Mouse (Mus musculus) limb, embryonic 10.5 days (tissue): Measurements from ENCODE around the gene Leng9. TPM values are rescaled to one million over a fixed set of nuclear protein-coding genes. Genes with fewer than 3 reads are reported as not detected.

Experiments
- DNase-seq: peaks from one replicate; pipeline ENCODE4 v3.0.0-alpha.2; 2017; ENCODE audit warnings: low spot score
- H3K27ac ChIP-seq: fragments of 300-500 bp; sonication (generic); 2 replicates; pipeline ENCODE4 v1.5.1; 2016; ENCODE audit warnings: mild to moderate bottlenecking
- H3K27me3 ChIP-seq: fragments of 300-500 bp; sonication (generic); 2 replicates; pipeline ENCODE4 v1.6.1; 2016; ENCODE audit warnings: low read depth, mild to moderate bottlenecking; ENCODE audit not compliant: poor library complexity, severe bottlenecking
- H3K36me3 ChIP-seq: fragments of 300-500 bp; sonication (generic); 2 replicates; pipeline ENCODE4 v1.6.1; 2016; ENCODE audit warnings: mild to moderate bottlenecking, moderate library complexity
- H3K4me1 ChIP-seq: fragments of 300-500 bp; sonication (generic); 2 replicates; pipeline ENCODE4 v1.6.1; 2016
- H3K4me3 ChIP-seq: fragments of 300-500 bp; sonication (generic); 2 replicates; pipeline ENCODE4 v1.5.1; 2016; ENCODE audit warnings: mild to moderate bottlenecking, moderate library complexity
- H3K9me3 ChIP-seq: fragments of 300-500 bp; sonication (generic); replicated peaks from 2 replicates; pipeline ENCODE4 v1.6.1; 2016; ENCODE audit warnings: mild to moderate bottlenecking
- WGBS: fragments of 180-500 bp; shearing (Covaris S2); methylation state at CpG from one replicate; pipeline ENCODE4 v1.1.7; 2016; 5-methylcytosine and 5-hydroxymethylcytosine counted together
- polyA plus RNA-seq: library from polyadenylated mRNA; unstranded; fragments of >200 nt; fragmentation: Nextera tagmentation; extraction: Ambion mirVana; gene quantifications from 2 replicates; pipeline ENCODE4 v1.2.1, GENCODE M21; 2016

The Leng9 gene
- polyA plus RNA-seq, 1 experiment from 2014 or later = 2.0 TPM

DNA sequence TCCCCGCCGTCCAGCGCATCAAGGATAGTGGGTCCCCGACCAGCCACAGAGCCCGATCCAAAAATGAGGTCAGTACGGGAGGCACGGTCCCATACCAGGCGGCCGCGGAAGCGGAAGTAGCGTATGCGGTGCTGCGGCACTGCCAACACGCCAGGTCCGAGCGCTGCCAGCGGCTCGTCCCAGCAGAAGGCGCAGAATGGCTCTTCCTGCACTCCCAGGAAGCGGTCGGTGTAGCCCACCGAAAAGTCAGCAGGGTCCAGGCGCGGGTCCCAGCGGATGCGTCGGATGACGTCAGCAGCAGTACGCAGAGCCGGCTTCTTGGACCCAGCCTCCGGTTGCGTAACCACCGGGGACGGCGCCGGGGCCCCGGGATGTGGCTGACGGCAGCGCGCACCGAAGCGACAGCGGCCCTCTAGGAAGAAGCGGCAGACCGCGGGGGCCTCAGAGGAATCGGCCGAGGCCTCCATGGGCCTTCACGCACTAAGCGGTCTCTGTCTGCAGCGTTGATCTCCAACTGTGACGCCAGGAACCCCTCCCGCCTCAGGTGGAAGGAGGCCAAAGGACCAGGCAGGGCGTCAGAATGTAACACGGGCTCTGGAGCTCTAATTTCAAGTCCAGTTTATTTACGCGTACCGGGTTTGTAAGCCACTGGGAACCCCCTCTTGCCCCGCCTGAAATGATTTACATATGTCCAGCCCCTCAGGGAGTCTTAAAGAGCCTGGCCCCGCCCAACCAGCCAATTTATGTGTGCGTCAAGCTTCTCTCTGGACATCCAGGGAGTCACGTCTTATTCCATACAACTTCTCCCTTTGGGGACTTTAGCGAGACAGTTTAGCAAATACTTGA, 742 bp downstream of the Leng9 start:
- Histone ChIP-seq H3K27me3 (peaks cover 41% of the 10 kb centered on the region), H3K4me1 (peaks cover 26% of the 10 kb centered on the region), H3K4me3 (peak overlapping the region; percentile 74), H3K36me3 (peaks cover 48% of the 10 kb centered on the region), H3K9me3 (no peaks in the 10 kb centered on the region), H3K27ac (peak overlapping the region; percentile 81)
- WGBS = under 1% methylated on average over 64 of the region's 64 CpGs
- DNase-seq = peak; percentile 74

DNA sequence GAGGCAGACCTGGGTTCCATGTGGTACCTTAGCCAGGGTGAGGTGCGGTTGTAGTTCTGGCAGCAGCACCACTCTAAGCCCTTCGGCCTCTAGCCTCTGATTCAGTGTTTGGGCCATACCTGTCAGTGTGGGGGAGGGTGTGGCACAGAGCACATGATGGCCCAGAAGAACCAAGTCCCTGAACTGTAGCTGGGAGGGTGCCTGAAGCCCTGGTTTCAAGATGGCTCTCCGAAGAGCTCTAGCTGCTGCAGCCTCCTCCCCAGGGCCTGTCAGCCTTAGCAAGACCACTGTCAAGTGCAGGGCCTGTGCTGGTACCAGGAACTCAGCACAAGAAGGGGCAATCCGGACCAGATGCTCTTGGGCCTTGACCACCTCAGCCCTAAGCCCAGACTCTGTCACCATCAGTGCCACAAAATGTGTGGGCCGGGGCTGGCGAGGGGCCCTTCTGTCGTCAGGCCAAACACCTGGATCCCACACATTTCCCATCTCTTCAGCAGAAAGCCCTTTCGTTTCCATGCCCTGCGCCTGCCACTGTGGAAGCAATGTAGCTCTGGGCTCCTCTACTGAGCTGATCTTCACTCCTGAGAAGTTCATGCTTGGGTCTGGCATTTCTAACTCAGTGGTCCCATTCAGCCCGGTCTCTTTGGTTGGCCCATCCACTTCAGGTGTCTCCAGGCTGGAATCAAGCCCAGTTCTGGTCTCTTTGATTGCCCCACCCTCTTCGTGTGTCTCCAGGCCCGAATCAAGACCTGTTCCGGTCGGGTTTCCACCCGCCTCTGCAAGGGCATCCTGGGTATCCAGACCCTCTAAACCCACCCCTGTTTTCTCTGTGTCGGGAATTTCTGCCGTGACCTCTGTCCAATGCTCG, 1.6 kb downstream of the Leng9 start:
- H3K27me3 ChIP-seq = peaks cover 38% of the 10 kb centered on the region
- WGBS = 28% methylated on average over 18 of the region's 18 CpGs
- peak overlapping the region; percentile 81 for H3K27ac ChIP-seq
- no peaks in the 10 kb centered on the region for H3K9me3 ChIP-seq
- DNase-seq = no peak
- peaks cover 26% of the 10 kb centered on the region for H3K4me1 ChIP-seq
- H3K4me3 ChIP-seq = peak overlapping the region; percentile 74
- H3K36me3 ChIP-seq = peaks cover 56% of the 10 kb centered on the region

DNA sequence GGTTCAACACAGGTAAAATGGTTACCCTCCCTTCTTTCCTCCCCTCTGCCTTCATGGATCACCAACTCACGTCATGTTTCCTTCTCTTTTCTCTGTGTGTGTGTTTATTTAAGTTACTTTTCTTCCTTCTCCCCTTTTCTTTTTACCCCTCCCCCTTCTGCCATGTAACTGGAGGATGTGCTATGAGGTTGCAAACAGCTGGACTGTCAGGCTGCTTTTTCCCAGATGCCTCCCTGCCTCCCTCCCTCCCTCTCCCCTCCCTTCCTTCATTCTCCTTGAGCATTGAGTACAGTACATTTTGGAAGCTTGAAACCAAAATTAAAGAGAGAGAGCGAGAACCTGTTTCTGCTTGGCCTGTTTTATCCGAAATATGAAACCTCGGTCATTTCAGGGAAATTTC, 2.3 kb downstream of the Leng9 start:
- Histone ChIP-seq H3K4me1 (peaks cover 26% of the 10 kb centered on the region), H3K4me3 (no peak overlapping the region), H3K27me3 (peaks cover 30% of the 10 kb centered on the region), H3K9me3 (no peaks in the 10 kb centered on the region), H3K36me3 (peaks cover 64% of the 10 kb centered on the region), H3K27ac (no peak overlapping the region)
- DNase-seq = no peak
- WGBS = 88% methylated on average over 4 of the region's 4 CpGs

DNA sequence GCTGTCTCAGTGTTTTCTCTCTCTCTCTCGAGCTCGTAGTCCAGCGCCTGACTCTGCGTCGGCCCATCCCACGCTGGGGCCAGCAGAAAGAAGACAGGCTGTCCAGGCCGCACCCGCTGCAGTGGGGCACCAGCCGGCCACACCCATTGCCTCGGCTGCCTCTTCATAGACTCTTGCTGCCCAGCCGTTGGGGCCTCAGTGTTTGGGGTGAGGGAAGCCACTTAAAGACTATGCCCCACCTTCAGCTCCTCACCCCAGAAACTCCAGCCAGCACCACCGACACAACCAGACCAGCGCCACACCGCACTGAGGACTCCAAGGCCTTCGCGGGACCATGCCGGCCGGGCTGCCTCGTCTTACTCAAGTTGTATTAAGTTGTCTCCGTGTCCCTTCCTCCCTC, 2.8 kb downstream of the Leng9 start:
- H3K36me3 ChIP-seq = peaks cover 68% of the 10 kb centered on the region
- peaks cover 26% of the 10 kb centered on the region for H3K27me3 ChIP-seq
- WGBS = 93% methylated on average over 18 of the region's 20 CpGs
- H3K9me3 ChIP-seq = no peaks in the 10 kb centered on the region
- no peak for DNase-seq
- no peak overlapping the region for H3K4me3 ChIP-seq
- peaks cover 26% of the 10 kb centered on the region for H3K4me1 ChIP-seq
- no peak overlapping the region for H3K27ac ChIP-seq

DNA sequence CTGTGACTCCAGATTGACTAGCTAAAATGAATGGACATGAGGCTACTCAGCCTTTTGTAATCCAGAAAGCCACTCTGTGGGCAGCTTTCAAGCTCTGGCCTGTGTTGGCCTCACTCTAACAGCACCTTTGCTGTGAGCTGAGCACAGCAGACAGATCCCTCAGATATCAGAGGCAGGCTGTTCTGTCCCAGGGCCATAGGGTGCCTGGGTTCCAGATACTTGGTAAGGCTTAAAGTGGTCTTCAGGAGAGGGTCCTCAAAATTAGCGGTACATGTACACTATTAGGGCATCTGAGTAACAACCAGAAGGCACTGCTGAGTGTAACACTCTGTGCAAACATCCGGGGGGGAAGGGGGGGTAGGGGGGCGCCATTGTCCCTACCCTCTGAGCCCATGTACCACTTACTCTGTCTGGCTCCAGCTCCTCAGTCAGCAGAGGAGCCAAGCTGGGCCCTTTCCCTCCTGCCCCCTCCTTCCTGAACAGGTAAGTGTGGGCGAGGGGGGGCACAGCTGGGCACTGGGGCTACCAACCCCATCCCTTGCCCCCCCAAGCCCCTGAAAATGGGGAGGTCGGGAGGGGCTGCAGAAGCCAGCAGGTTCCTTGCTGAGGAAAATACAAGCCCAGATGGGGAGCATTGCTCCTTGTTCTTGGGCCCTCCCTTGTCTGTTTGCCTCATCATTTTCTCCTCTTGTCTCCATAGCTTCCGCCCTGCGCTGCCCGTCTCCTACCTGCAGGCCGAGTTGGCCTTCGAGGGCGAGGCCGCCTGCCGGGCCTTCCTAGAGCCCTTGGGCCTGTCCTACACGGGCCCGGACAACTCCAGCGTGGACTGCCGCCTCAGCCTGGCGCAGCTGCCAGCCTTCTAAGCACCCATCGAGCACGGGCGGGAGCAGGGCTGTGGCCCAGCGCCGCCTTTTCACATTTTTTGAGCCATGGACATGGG, 3.7 kb downstream of the Leng9 start:
- 94% methylated on average over 23 of the region's 23 CpGs for WGBS
- H3K4me3 ChIP-seq = no peak overlapping the region
- no peaks in the 10 kb centered on the region for H3K9me3 ChIP-seq
- no peak overlapping the region for H3K27ac ChIP-seq
- H3K27me3 ChIP-seq = peaks cover 17% of the 10 kb centered on the region
- peaks cover 26% of the 10 kb centered on the region for H3K4me1 ChIP-seq
- peaks cover 77% of the 10 kb centered on the region for H3K36me3 ChIP-seq
- DNase-seq = no peak

DNA sequence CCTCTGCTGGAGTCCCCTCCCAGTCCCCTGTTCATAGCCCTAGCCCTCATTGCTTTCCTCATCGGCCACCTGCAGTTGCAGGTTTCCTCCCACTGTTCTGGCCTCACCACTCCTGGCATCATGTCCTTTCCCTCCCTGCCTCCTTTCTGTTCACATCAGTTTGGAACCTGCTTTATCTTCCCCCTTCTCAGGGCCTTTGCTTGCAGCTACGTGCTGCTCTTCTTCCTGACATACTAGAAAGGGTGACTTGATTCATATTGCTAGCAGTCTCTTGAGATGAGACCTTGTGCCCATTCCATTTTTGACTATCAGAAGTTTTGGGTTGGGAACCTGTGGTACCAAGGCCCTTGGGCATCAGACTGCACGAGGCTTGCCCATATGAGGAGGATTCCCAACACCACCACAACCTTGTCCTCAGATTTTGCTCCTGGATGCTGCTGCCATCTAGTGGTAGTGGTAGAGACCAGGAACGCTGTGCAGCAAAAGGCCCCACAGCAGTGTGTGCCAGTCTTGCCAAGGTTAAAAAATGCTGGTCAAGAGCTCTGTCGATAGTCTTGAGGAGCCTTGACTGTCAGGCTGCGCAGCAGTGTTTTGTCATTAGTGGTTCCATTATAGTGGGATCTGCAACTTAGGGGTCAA, 4.5 kb downstream of the Leng9 start:
- H3K4me1 ChIP-seq = peaks cover 23% of the 10 kb centered on the region
- DNase-seq = no peak
- no peaks in the 10 kb centered on the region for H3K9me3 ChIP-seq
- peaks cover 81% of the 10 kb centered on the region for H3K36me3 ChIP-seq
- H3K4me3 ChIP-seq = no peak overlapping the region
- WGBS = 68% methylated on average over 6 of the region's 6 CpGs
- H3K27ac ChIP-seq = no peak overlapping the region
- H3K27me3 ChIP-seq = peaks cover 9% of the 10 kb centered on the region

DNA sequence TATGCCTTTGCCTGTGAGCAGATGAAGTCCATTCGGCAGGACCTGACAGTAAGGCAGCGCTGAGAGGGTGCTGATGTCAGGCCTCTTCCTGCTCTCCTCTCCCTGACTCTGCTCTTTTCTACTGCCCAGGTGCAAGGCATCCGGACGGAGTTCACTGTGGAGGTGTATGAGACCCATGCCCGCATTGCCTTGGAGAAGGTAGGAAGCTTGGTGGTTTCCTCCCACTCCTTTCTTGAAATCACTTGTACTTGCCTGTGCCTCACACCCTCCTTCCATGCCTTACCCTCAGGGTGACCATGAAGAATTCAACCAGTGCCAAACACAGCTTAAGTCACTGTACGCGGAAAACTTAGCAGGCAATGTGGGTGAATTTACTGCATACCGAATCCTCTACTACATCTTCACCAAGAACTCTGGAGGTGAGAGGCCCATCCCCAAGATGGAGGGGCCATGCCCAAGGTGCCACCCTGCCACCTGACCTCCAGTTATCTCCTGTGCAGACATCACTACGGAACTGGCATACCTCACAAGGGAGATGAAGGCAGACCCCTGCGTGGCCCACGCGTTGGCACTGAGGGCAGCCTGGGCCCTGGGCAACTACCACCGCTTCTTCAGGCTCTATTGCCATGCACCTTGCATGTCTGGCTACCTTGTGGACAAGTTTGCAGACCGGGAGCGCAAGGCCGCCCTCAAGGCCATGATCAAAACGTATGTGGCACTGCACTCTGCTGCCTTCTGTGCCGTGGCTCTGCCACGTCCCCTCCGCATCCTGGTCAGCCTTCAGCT, 5.2 kb downstream of the Leng9 start:
- Histone ChIP-seq H3K4me1 (peaks cover 16% of the 10 kb centered on the region), H3K27me3 (peaks cover 1% of the 10 kb centered on the region), H3K36me3 (peaks cover 89% of the 10 kb centered on the region), H3K9me3 (no peaks in the 10 kb centered on the region), H3K27ac (no peak overlapping the region), H3K4me3 (no peak overlapping the region)
- no peak for DNase-seq
- WGBS = 93% methylated on average over 20 of the region's 20 CpGs

DNA sequence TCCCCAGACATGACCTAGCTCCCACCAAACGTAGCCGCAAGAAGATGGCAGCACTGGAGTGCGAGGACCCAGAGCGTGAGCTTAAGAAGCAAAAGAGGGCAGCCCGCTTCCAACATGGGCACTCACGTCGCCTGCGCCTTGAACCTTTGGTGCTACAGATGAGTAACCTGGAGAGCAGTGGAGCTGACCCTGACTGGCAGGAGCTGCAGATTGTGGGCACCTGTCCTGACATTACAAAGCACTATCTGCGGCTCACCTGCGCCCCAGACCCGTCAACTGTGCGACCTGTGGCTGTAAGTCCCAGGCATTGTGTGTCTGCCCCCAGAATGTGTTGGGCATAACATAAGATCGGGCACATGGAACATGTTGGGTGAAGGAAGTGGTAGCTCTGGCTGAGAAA, 6.1 kb downstream of the Leng9 start:
- no peak overlapping the region for H3K27ac ChIP-seq

DNA sequence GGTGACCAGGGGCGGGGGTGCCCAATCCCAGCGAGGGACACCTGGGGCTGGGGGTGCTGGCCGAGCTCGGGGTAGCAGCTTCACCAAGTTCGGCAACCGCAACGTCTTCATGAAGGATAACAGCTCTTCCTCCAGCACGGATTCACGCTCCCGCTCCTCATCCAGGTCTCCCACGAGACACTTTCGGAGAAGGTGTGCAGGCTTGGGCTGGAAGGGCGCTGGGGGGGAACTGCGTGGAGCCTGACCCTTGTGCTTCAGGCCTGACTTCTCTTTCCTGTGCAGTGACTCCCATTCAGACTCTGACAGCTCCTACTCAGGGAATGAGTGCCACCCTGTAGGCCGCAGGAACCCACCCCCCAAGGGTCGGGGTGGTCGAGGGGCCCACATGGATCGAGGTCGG, 6.7 kb downstream of the Leng9 start:
- Histone ChIP-seq H3K36me3 (peaks cover 100% of the 10 kb centered on the region), H3K9me3 (no peaks in the 10 kb centered on the region), H3K27ac (no peak overlapping the region), H3K4me1 (peaks cover 6% of the 10 kb centered on the region), H3K27me3 (no peaks in the 10 kb centered on the region), H3K4me3 (no peak overlapping the region)
- no peak for DNase-seq
- WGBS = 97% methylated on average over 19 of the region's 19 CpGs

More for the DNA sequence above, 6.1 kb downstream of the Leng9 start:
- WGBS = 95% methylated on average over 13 of the region's 13 CpGs
- Histone ChIP-seq H3K36me3 (peaks cover 98% of the 10 kb centered on the region), H3K4me1 (peaks cover 12% of the 10 kb centered on the region), H3K4me3 (no peak overlapping the region), H3K27me3 (no peaks in the 10 kb centered on the region), H3K9me3 (no peaks in the 10 kb centered on the region)
- no peak for DNase-seq

DNA sequence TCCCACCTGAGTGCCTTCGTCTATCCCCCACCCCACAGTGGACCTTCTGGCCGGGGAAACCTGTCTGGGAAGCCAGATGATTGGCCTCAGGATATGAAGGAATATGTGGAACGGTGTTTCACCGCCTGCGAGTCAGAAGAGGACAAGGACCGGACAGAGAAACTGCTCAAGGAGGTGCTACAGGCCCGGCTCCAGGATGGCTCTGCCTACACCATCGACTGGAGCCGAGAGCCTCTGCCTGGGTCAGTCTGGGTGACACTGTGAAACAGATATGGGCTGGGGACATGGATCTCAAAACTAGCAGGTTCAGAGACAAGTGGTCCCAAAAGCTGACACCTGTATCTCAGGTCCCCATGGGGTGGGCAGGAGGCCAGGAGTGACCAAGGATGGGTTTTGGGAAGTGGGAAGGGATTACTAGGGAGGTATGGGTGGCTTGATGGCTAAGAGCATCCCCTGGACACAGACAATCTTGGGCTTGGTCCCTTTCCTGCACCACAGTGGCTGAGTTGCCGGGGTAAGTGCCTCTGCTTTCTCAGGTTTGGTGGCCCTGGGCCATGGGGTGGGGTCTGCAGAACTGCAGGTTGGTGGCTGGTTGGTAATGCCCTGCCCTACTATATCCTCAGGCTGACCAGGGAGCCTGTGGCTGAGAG, 7.3 kb downstream of the Leng9 start:
- no peak for DNase-seq
- WGBS = 96% methylated on average over 10 of the region's 10 CpGs

DNA sequence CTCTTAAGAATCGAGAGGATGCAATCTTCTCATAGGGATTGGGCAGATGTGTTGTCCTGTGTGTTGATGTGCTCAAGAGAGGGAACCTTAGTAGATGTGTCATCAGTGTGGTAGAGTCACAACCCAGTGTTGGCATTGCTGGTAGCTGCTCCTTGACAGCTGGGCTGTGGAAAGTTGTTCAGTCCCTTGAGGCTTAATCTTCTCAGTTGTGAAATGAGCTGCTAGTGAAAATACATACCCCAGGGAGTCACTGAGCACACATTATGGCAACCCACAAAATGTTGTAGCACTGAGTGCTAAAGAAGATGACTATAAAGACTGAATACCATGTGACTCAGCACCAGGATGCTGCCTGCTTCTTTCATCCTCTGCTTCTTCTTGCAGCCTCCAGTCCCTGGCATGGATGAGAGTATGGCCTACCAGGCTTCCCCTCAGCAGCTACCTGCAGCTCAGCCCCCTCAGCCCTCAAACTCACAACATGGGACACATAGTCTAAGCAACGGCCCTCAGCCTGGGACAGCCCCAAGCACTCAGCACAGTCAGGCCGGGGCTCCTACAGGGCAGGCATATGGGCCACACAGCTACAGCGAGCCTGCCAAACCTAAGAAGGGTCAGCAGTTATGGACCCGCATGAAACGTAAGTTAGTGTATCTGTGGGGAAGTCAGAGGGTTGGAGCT, 8.4 kb downstream of the Leng9 start:
- no peak overlapping the region for H3K4me3 ChIP-seq
- DNase-seq = no peak
- H3K36me3 ChIP-seq = peaks cover 86% of the 10 kb centered on the region
- H3K27me3 ChIP-seq = no peaks in the 10 kb centered on the region
- no peak overlapping the region for H3K27ac ChIP-seq
- no peaks in the 10 kb centered on the region for H3K9me3 ChIP-seq
- 94% methylated on average over 6 of the region's 6 CpGs for WGBS
- peaks cover 8% of the 10 kb centered on the region for H3K4me1 ChIP-seq

More for the DNA sequence above, 7.3 kb downstream of the Leng9 start:
- no peaks in the 10 kb centered on the region for H3K9me3 ChIP-seq
- no peak overlapping the region for H3K27ac ChIP-seq
- H3K4me1 ChIP-seq = peaks cover 6% of the 10 kb centered on the region
- no peak overlapping the region for H3K4me3 ChIP-seq
- H3K36me3 ChIP-seq = peaks cover 98% of the 10 kb centered on the region
- H3K27me3 ChIP-seq = no peaks in the 10 kb centered on the region
